Mouse (Mus musculus) limb, embryonic 11.5 days (tissue): ENCODE measurements around the gene Lysmd4. TPM values are rescaled to one million over a fixed set of nuclear protein-coding genes. Genes with fewer than 3 reads are reported as not detected.

Source experiments
- ATAC-seq: fragments of 200-750 bp; cut with Nextera tagmentation; 2 replicates; pipeline ENCODE4 v1.8.0; 2017; ENCODE audit warnings: low read depth; ENCODE audit not compliant: insufficient number of reproducible peaks, low FRiP score, low TSS enrichment
- DNase-seq: peaks from one replicate; pipeline ENCODE4 v3.0.0-alpha.2; 2015; ENCODE audit warnings: low spot score
- H3K27ac ChIP-seq: fragments of 300-500 bp; sonication (generic); replicated peaks from 2 replicates; pipeline ENCODE4 v1.5.1; 2014; ENCODE audit warnings: low read depth, mild to moderate bottlenecking, low read length
- H3K27me3 ChIP-seq: fragments of 300-500 bp; sonication (generic); 2 replicates; pipeline ENCODE4 v1.6.1; 2014; ENCODE audit warnings: mild to moderate bottlenecking, low read length, mixed read lengths; ENCODE audit not compliant: control insufficient read depth, insufficient read depth
- H3K36me3 ChIP-seq: fragments of 300-500 bp; sonication (generic); 2 replicates; pipeline ENCODE4 v1.6.1; 2014; ENCODE audit warnings: mild to moderate bottlenecking, low read length, moderate library complexity, mixed read lengths; ENCODE audit not compliant: control insufficient read depth, insufficient read depth
- H3K4me1 ChIP-seq: fragments of 300-500 bp; sonication (generic); 2 replicates; pipeline ENCODE4 v1.6.1; 2014; ENCODE audit warnings: low read length, mixed read lengths; ENCODE audit not compliant: control insufficient read depth, insufficient read depth
- H3K4me2 ChIP-seq: fragments of 300-500 bp; sonication (generic); 2 replicates; pipeline ENCODE4 v1.6.1; 2014; ENCODE audit warnings: low read depth, mild to moderate bottlenecking, moderate library complexity; ENCODE audit not compliant: severe bottlenecking
- H3K4me3 ChIP-seq: fragments of 300-500 bp; sonication (generic); 2 replicates; pipeline ENCODE4 v1.5.1; 2014; ENCODE audit warnings: low read depth, low read length
- H3K9ac ChIP-seq: fragments of 300-500 bp; sonication (generic); 2 replicates; pipeline ENCODE4 v1.6.1; 2014; ENCODE audit warnings: mild to moderate bottlenecking, low read length
- H3K9me3 ChIP-seq: fragments of 300-500 bp; sonication (generic); 2 replicates; pipeline ENCODE4 v1.6.1; 2016; ENCODE audit warnings: low read length; ENCODE audit not compliant: control insufficient read depth
- WGBS: fragments of 180-500 bp; shearing (Covaris S2); extraction: QIAGEN DNeasy Blood & Tissue Kit; methylation state at CpG from one replicate; pipeline ENCODE4 v1.1.7; 2014; 5-methylcytosine and 5-hydroxymethylcytosine counted together
- polyA plus RNA-seq: library from polyadenylated mRNA; unstranded; fragments of >200 nt; fragmentation: Nextera tagmentation; extraction: Ambion mirVana; gene quantifications from 2 replicates; pipeline ENCODE4 v1.2.1, GENCODE M21; 2014

Lysmd4 gene
- polyA plus RNA-seq, 1 experiment from 2014 or later, result 11.6 TPM

DNA sequence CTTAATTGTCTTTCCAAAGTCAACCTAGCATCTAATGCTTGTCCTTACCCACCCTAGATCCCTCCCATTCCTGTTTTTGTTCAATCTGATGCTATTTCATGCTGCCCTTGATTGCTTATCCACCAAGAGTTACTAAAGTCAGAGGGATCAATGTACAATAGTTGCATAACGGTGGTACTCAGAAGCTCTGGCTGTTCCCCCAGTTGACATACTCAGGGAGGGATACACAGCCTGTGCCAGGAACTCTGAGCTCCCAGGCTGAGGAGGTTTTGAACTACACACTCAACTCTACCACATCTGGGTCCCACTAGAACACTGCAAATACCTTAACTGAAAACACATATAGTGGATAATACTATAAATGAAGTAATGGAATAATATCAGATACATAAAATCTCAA is 14.0 kb upstream of the Lysmd4 start:
- no peak for ATAC-seq
- H3K9ac ChIP-seq, result no peak overlapping the region
- no peak overlapping the region for H3K27ac ChIP-seq
- H3K4me1 ChIP-seq, result no peaks in the 10 kb centered on the region
- no peak overlapping the region for H3K4me2 ChIP-seq
- H3K9me3 ChIP-seq, result no peaks in the 10 kb centered on the region
- H3K4me3 ChIP-seq, result no peak overlapping the region
- no peaks in the 10 kb centered on the region for H3K36me3 ChIP-seq
- no peaks in the 10 kb centered on the region for H3K27me3 ChIP-seq
- DNase-seq, result no peak
- WGBS, result 97% methylated on average over 1 of the region's 1 CpGs

DNA sequence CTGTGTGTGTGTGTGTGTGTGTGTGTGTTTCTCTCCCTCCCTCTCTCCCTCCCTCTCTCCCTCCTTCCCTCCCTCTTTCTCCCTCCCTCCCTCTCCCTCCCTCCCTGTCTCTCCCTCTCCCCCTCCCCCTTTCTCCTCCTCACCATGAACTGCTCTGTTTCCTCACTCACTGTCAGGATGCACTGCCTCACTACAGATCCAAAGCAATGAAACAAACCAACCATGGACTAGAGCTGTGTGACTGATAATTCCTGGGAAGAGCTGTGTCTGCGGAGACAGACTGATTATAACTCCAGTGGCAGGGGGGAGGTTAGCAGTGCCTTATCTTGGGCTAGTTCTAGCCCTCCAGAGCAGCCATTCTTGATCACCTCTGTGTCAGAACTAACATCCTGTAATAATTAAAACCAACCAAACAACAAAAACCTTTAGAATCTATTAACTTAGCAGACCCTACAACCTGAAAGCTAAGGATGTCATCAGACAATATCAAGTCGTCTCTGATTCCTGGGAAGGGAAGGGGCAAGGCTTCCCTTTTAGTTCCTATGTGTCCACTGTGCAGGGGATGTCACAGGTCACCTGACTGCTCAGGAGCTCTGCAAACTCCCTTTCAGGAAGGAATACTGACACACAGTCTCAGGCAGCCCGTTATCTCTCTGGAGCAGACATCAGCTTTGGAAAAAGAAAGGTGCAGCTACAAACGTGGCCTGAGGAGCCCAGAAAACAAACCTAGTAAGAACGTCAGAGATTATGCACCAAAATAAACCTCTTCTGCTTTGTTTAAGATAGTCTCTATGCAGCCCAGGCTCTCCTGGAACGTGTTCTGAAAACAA is 12.1 kb upstream of the Lysmd4 start:
- Histone ChIP-seq H3K27me3 (no peaks in the 10 kb centered on the region), H3K9me3 (no peaks in the 10 kb centered on the region), H3K9ac (no peak overlapping the region), H3K4me3 (no peak overlapping the region), H3K27ac (no peak overlapping the region), H3K4me1 (no peaks in the 10 kb centered on the region), H3K4me2 (no peak overlapping the region), H3K36me3 (no peaks in the 10 kb centered on the region)
- WGBS, result 73% methylated on average over 6 of the region's 6 CpGs
- no peak for DNase-seq
- ATAC-seq, result no peak

DNA sequence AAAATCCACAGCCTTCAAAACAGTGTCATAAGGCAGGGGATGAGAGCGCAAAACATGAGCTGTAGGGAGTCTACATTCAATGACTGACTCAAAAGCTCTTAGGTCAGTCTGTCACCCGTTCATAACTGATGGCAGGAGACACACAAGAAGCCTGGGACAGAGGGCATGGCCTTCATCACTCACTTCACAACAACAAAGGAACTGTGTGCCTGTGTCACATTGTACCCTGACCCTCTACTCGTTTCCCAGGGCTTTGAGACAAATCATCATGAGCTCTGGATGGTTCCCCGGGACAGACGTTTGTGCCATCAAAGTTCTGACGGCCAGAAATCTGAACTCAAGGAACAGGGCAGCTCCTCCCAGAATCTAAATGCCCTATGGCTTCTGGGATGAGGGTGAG is 11.0 kb upstream of the Lysmd4 start:
- H3K27me3 ChIP-seq, result no peaks in the 10 kb centered on the region
- WGBS, result 46% methylated on average over 6 of the region's 6 CpGs
- no peak overlapping the region for H3K4me2 ChIP-seq
- no peak overlapping the region for H3K9ac ChIP-seq
- DNase-seq (no peak), ATAC-seq (no peak)
- no peaks in the 10 kb centered on the region for H3K9me3 ChIP-seq
- H3K4me1 ChIP-seq, result no peaks in the 10 kb centered on the region
- H3K4me3 ChIP-seq, result no peak overlapping the region
- no peak overlapping the region for H3K27ac ChIP-seq
- H3K36me3 ChIP-seq, result no peaks in the 10 kb centered on the region

GRCm38 (mm10) chr7:67211971-67212370 is 10.4 kb upstream of the Lysmd4 start:
- WGBS, result 76% methylated on average over 4 of the region's 4 CpGs

GRCm38 (mm10) chr7:67213589-67213988 is 8.8 kb upstream of the Lysmd4 start:
- DNase-seq, result no peak
- ATAC-seq, result no peak
- Histone ChIP-seq H3K9me3 (no peaks in the 10 kb centered on the region), H3K36me3 (no peaks in the 10 kb centered on the region), H3K4me3 (no peak overlapping the region), H3K4me2 (no peak overlapping the region), H3K27ac (no peak overlapping the region), H3K4me1 (no peaks in the 10 kb centered on the region), H3K27me3 (no peaks in the 10 kb centered on the region), H3K9ac (no peak overlapping the region)
- 86% methylated on average over 1 of the region's 1 CpGs for WGBS

More at GRCm38 (mm10) chr7:67211971-67212370, 10.4 kb upstream of the Lysmd4 start:
- Histone ChIP-seq H3K27ac (no peak overlapping the region), H3K9me3 (no peaks in the 10 kb centered on the region), H3K4me2 (no peak overlapping the region), H3K27me3 (no peaks in the 10 kb centered on the region), H3K9ac (no peak overlapping the region), H3K4me1 (no peaks in the 10 kb centered on the region), H3K36me3 (no peaks in the 10 kb centered on the region), H3K4me3 (no peak overlapping the region)
- no peak for DNase-seq
- no peak for ATAC-seq

GRCm38 (mm10) chr7:67216351-67216750 is 6.0 kb upstream of the Lysmd4 start:
- no peak overlapping the region for H3K4me2 ChIP-seq
- H3K4me3 ChIP-seq, result no peak overlapping the region
- H3K4me1 ChIP-seq, result no peaks in the 10 kb centered on the region
- no peak overlapping the region for H3K27ac ChIP-seq
- ATAC-seq, result no peak
- WGBS, result 93% methylated on average over 6 of the region's 6 CpGs
- H3K27me3 ChIP-seq, result no peaks in the 10 kb centered on the region
- no peaks in the 10 kb centered on the region for H3K9me3 ChIP-seq
- H3K36me3 ChIP-seq, result no peaks in the 10 kb centered on the region
- no peak for DNase-seq
- H3K9ac ChIP-seq, result no peak overlapping the region

DNA sequence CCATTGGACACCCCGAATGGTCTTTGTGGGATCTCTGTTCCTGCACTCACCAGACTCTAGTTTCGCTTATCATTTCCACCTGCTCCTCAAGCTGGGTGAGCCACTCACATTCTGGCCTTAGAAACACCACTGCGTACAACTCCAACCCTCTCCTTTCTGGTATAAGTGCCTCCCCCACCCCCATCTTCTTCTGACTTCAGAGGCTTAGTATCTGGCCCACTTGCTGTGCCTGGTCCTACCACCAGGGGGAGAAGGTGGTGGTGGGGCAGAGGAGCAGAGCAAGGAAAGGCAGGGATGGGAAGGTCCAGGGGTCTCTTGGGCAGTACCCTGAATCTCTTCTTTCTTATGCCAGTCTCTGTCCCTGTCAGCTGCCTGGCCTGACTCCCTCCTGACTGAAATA is 5.3 kb upstream of the Lysmd4 start:
- Histone ChIP-seq H3K36me3 (no peaks in the 10 kb centered on the region), H3K9me3 (no peaks in the 10 kb centered on the region), H3K4me3 (no peak overlapping the region), H3K4me1 (no peaks in the 10 kb centered on the region), H3K27ac (no peak overlapping the region), H3K9ac (no peak overlapping the region), H3K27me3 (no peaks in the 10 kb centered on the region), H3K4me2 (no peak overlapping the region)
- WGBS, result 82% methylated on average over 3 of the region's 3 CpGs
- DNase-seq, result peak; percentile 76
- ATAC-seq, result no peak

- H3K4me2 ChIP-seq, result no peak overlapping the region
- H3K4me3 ChIP-seq, result no peak overlapping the region
- no peaks in the 10 kb centered on the region for H3K4me1 ChIP-seq
- DNase-seq, result no peak
- no peak overlapping the region for H3K27ac ChIP-seq
- H3K27me3 ChIP-seq, result no peaks in the 10 kb centered on the region
- ATAC-seq, result no peak
- no peak overlapping the region for H3K9ac ChIP-seq
- H3K36me3 ChIP-seq, result peaks cover 4% of the 10 kb centered on the region; the same call in 1 of the 2 replicates
- H3K9me3 ChIP-seq, result no peaks in the 10 kb centered on the region
- WGBS, result 92% methylated on average over 15 of the region's 15 CpGs
Measured at GRCm38 (mm10) chr7:67225943-67226625, 3.7 kb downstream of the Lysmd4 start.
